Mouse (Mus musculus) cerebellum, postnatal 25 days (tissue): Measurements from ENCODE around the gene Phf13.

Experiments
- DNase-seq, 2 experiments: peaks; one replicate each; pipeline ENCODE4 v3.0.0; 2021; ENCODE audit warnings: mixed read lengths in 2 of 2

Gene Phf13

GRCm38 (mm10) chr4:151988342-151989109 is 7.5 kb downstream of the Phf13 start, which contains the start of gene Thap3:
TSS of gene Thap3 (minus strand) at chr4:151988997.
- peak; percentile 88 to 90 for DNase-seq

GRCm38 (mm10) chr4:151988014-151988341 is 8.1 kb downstream of the Phf13 start:
- DNase-seq = no peak

DNA sequence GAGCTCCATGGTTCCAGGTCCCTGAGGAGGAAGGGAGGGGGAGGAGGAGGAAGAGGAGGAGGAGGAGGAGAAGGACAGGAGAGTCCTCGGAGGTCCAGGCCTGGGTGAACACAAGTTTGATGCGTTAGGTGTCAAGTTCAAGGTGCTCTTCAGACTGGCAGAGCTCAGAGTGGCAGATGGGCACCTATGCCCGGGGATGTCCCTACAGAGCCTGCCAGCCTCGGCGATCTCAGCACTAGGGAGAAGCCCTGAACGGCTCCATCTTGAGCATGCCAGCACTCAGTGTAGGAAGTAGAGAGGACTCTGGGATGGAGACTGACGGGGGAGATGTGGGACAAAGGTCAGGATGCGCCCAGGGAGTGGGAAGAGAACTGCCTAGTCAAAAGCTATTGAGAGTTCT is 9.4 kb downstream of the Phf13 start:
- peak; percentile 48 to 57 for DNase-seq

- DNase-seq = peak; percentile 71 to 78
Measured at GRCm38 (mm10) chr4:151985886-151986285, 10.2 kb downstream of the Phf13 start.

DNA sequence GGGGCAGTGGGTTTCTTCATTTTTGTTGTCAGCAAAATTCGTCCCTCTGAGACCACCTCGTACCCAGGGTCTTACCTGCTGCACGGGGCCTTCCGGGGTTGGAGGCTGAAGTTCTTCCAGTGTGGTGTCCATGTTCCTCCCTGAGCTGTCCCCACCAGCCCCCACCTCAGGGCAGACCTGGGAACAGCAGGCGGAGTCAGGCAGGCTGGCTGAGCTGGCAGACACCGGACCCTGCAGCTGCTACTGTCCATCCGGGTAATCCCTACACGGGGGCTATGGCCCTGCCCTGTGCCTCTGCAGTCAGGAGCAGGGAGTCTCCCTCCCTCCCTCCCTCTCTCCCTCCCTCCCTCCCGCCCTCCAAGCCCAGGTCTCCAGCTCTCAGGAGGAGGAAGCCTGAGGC is 12.5 kb downstream of the Phf13 start:
- DNase-seq = peak in 1 of 2 experiments; percentile 32

DNA sequence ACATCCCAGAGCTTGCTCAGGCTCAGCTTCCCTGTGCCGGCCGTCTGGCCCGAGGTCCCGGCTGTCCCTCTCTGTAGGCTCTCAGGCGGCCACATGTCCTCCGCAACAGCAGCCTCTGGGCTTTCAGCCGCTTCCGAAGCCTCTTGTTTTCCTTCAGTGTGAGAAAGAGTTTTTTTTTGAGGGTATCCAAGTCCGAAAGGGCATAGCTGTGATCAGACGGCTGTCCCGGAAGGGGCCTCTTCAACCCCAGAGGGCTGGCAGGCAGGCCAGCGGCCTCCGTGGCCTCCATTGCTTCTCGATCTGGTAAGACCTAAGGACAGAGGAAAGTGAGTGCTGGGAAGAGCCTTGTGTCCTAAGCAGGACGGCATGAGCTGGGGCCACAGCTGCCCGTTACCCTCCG is 13.0 kb downstream of the Phf13 start:
- peak in 1 of 2 experiments; percentile 22 for DNase-seq

DNA sequence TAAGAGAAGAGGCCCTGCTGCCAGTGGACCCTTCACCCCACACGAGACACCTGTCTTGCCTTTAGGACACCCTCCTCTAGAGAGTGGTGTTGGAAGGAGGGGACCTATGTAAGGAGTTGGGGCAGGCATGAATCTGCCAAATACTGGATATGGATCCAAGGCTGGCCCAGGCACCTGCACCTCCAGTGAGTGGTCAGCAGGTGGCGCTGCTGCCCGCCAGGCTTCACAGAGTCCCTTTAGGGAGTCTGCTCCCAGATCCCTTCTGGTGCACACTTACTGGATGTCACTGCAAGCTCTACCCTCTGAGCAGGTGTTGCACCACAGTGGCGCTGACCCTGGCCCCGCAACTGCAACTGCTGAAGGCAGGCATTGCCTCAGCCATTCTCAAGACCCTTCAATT is 14.7 kb downstream of the Phf13 start:
- peak; percentile 88 to 91 for DNase-seq

GRCm38 (mm10) chr4:151980699-151981098 is 15.4 kb downstream of the Phf13 start:
- peak in 1 of 2 experiments; percentile 40 for DNase-seq

DNA sequence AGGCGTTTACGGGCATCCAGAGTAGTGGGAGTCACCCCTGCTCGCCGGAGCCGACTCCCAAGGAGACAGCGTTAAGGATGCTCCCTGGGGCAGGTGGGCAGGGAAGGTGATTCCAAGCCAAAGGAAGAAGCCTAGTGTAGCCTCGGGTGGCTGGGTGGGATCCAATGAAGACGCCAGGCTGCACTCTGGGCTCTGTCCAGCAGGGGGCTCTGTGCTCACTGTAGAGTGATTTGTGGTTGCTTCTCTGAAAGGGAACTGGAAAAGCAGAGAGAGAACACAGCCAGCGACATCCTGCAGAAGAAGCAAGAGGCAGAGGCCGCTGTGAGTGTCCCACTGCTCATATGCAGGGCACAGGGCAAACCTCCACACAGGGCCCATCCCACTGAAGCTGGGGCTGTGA is 18.3 kb downstream of the Phf13 start:
- peak; percentile 92 to 94 for DNase-seq

- DNase-seq = peak in 1 of 2 experiments; percentile 51
Measured at GRCm38 (mm10) chr4:151975441-151975840, 20.6 kb downstream of the Phf13 start.

DNA sequence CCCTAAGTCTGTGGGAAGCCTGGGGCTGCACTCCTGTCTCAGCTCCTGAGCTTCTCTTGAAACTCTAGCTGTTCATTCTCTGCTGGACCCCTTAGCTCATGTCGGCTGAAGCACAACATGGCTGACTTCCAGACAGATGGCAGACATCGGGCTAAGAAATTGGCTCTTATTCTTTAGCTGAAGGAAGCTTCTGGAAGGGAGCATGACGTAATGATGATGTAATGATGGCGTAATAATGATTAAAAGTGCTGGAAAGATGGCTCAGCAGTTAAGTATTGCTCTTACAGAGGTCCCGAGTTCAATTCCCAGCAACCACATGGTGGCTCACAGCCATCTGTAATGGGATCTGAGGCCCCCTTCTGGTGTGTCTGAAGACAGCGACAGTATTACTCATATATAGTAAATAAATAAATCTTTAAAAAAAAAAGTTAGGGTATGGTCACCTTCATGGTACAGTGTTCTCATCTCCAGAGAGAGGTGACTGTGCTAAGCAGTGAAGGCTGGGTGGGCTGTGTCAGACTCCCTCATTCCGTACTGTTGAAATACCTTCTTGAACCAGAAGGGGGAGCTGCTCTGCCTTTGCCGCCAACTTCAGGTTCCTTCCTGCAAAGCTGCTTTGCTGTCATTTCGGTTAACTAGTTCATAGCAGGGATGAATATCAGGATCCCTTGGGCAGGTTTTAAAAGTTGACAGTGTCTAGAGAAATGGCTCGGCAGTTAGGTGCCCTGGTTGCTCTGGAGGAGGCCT is 23.7 kb downstream of the Phf13 start:
- peak; percentile 31 to 52 for DNase-seq

- no peak for DNase-seq
Measured at GRCm38 (mm10) chr4:151968204-151968921, 27.7 kb downstream of the Phf13 start.

GRCm38 (mm10) chr4:151962817-151963216 is 33.2 kb downstream of the Phf13 start:
- no peak for DNase-seq

DNA sequence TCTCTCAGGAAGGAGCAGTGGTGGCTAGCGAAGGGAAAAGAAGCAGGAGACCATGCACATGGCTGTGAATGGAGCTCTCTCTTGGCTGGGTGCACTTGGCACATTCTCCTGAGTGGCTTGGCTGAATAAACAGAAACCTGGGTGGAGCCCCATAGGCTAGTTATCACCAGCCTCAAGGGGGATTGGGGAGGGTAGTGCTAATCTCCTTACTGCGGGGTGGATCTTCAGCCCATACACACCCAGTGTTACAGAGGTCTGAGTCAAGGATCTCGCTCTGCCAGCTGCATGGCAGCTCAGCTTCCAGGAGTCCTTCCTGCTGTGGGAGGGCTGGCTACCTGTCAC is 35.6 kb downstream of the Phf13 start:
- DNase-seq = no peak

GRCm38 (mm10) chr4:151959849-151960512 is 36.1 kb downstream of the Phf13 start:
- DNase-seq = no peak

DNA sequence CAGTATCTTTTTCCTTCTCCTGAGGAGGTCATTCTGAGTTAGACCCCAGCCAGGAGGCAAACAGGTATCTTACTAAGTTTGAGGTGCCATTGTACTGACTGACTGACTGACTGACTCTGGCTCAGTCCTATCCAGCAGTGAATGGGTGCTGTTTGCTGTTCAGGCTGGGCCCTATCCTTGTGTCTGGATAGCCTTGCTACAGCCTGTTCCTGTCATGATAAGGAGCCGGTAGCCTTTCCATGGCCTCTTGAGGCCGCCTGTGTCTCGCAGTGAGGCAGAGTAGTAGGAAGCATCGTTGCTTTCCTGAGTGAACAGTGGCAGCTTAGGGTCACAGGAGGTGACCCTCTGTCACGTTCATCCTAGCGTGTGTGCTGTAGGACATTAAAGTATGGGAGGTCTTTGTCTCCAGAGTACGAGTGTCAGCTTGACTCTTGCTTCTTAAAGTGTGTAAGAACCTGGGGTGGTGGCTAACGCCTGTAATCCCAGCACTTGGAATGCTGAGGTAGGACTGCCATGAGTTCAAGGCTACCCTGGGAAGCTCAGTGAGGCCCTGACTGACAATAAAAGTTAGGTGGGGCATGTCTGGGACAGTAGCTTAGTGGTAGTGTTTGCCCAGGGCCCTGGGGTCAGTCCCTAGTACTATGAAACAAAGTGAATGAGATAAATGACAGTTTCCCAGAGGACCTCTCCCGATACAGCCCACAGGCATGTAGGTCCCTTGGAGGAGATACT is 38.3 kb downstream of the Phf13 start:
- no peak for DNase-seq

- no peak for DNase-seq
Measured at GRCm38 (mm10) chr4:151955791-151956190, 40.3 kb downstream of the Phf13 start.

GRCm38 (mm10) chr4:151953209-151953608 is 42.8 kb downstream of the Phf13 start:
- DNase-seq = no peak

DNA sequence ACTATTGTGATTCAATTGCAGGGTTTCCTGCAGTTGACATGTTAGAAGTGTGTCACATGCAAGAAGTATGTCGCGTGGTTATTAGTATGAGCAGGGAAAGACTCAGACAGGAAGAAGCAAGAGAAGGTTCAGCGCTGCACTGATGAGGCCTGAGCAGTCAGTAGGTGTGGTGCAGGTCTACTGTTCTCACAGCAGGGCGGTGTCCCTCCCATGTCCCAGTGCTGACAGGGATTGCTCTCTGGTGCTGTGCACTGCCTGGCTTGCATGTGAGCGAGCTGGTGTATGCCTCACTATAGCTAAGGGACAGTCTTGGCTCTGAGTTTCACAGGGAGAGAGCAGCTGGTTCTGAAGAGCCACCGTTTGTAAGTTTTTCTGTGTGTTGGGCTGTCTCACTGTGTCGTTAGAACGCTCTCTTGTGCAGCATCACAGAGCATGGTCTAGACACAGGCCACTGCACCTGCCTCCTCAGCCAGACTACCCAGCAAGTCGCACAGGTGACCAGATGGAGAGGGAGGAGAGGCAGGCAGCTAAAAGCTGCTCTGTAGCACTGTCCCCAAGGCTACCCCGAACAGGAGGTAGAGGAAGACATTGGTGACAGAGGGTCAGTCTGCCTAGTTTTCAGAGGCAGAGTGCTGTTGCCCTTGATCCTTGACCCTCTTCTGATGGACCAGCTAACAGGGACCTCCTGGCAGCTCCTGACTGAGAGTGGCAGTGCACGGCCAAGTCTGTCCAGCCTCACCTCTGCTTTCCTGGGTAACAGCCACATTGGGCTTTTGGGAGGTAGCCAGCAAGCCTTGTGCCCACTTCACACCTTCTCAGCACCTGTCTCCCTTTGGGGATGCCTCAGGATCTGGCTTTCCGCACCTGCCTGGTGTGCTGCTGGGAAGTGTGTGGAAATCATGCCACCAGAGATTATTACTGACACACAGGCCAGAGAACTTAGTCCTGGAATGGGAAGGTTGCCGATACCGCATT is 47.3 kb downstream of the Phf13 start:
- peak; percentile 57 to 64 for DNase-seq

DNA sequence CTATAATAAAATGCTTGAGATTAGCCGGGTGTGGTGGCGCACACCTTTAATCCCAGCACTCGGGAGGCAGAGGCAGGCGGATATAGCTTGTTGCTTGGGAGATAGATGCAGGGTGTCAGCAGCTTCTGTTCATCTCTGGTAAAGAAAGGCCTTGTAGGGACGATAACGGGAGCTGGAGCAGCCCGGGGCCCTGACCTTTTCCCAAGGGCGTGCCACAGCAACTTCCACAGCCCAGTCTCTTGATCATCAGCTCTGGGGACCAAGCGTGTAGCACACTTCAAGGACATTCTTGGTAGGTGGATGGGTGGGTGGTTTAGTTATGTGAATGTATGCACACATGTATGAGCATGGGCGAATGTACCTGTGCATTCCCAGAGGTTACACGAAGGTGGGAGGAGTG is 49.8 kb downstream of the Phf13 start:
- no peak for DNase-seq
